Mouse (Mus musculus): ENCODE data around the gene Gtf2h4.

GRCm38 (mm10) chr17:35692368-35692767 lies 18.8 kb upstream of the Gtf2h4 start:
- TF ChIP-seq GATA1 (IDR thresholded peaks at IDR 0.05; ENCODE audit: borderline replicate concordance, low read length) (no peak), FLI1 (IDR thresholded peaks at IDR 0.05; ENCODE audit: low read length) (no peak)

All from megakaryocyte, embryonic 14.5 days (primary cell).